17 mouse cellular contexts compared by ENCODE assay signal in the genomic region with DNA sequence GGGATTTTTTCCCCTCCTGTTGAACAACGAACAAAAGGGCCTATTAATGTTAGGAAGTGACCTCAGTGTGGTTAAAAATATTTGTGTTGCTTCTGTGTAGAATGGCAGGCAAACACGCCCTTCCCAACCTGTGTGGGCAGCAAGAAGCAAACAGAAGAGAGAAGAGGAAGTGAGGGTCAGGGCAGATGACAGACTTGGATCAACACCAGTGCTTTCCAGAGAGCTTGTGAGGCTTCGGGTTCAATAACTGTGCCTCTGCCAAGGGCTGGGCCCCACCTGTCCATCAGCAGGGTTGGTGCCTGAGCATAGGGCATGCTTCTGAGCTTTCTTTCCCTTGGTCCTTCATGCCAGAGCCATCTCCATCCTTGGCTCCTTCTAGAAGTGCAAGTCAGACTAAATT.
A peak's percentile ranks its signal among the peaks of the same experiment; 100 is the strongest.
DNase-seq lines count a peak whose midpoint lies in the region; ATAC-seq and TF ChIP-seq lines count a peak whose summit lies in the region.
"Had no signal": no experiment of that assay in that cellular context is flagged by ENCODE, and none has a peak within 500 bp of the region (broad histone marks: within the 10 kb centered on the region; RNA-seq: fewer than 3 reads in every experiment).

No protein-coding gene starts in this region.

- no peak overlapping the region for H3K9ac ChIP-seq in MEL (ENCODE audit: control insufficient read depth, low read depth, low read length, poor library complexity, severe bottlenecking)
- H3K9ac ChIP-seq in kidney, embryonic 14.5 days (ENCODE audit: low read depth, low read length): no peak overlapping the region
- H3K9ac ChIP-seq: embryonic facial prominence, embryonic 13.5 days; neural tube, embryonic 15.5 days had no signal

- TF ChIP-seq RAD21 in MEL (IDR thresholded peaks at IDR 0.05; ENCODE audit: low read depth, low read length): no peak

- DNase-seq in spleen, adult 12 weeks (ENCODE audit: low spot score): peak; percentile 9
- no peak for DNase-seq in spleen, postnatal 14 days (ENCODE audit: low spot score in 2 of 2)
- peak; percentile 29 for DNase-seq in MEL (ENCODE audit: low read depth, low spot score)
- no peak for DNase-seq in kidney, postnatal 36 days
- DNase-seq: adrenal gland, postnatal 25 days; cerebellum, adult 9-10 months; gastrocnemius, postnatal 36 days; kidney, postnatal 10 days; liver had no signal

- H3K36me3 ChIP-seq in MEL (ENCODE audit: control insufficient read depth in 1 of 2, insufficient read depth in 2 of 2, low read length in 2 of 2): no peaks in the 10 kb centered on the region
- H3K36me3 ChIP-seq in kidney, embryonic 14.5 days (ENCODE audit: control insufficient read depth, insufficient read depth, low read length): no peaks in the 10 kb centered on the region
- H3K36me3 ChIP-seq: embryonic facial prominence, embryonic 13.5 days; neural tube, embryonic 15.5 days had no signal

- H3K4me2 ChIP-seq in kidney, embryonic 14.5 days (replicated peaks; ENCODE audit: low read depth, low read length): no peak overlapping the region
- H3K4me2 ChIP-seq: embryonic facial prominence, embryonic 13.5 days; neural tube, embryonic 15.5 days had no signal

- H3K79me2 ChIP-seq in MEL (ENCODE audit: control insufficient read depth, insufficient read depth, low read length, poor library complexity): no peaks in the 10 kb centered on the region

- ATAC-seq in hematopoietic stem cell, adult 5-6 weeks (replicated peaks in 1 of 2; ENCODE audit: insufficient read depth in 1 of 2, low FRiP score in 2 of 2, low TSS enrichment in 1 of 2, low read depth in 1 of 2, poor library complexity in 2 of 2, severe bottlenecking in 2 of 2): peak; percentile 62 to 77
- ATAC-seq in neutrophil, adult 5-6 weeks (ENCODE audit: extremely low read depth, insufficient number of reproducible peaks, low FRiP score, poor library complexity, severe bottlenecking): peak; percentile 82
- no peak for ATAC-seq in kidney, embryonic 14.5 days (ENCODE audit: low FRiP score, low TSS enrichment)
- ATAC-seq: forebrain, embryonic 14.5 days; hindbrain, embryonic 16.5 days; Patski had no signal

- H3K27me3 ChIP-seq in MEL (ENCODE audit: control insufficient read depth in 1 of 2, insufficient read depth in 2 of 2, low read length in 2 of 2): no peaks in the 10 kb centered on the region; a peak in 1 of 4 replicates
- no peaks in the 10 kb centered on the region for H3K27me3 ChIP-seq in kidney, embryonic 14.5 days (ENCODE audit: control insufficient read depth, insufficient read depth, low read length)
- H3K27me3 ChIP-seq: neural tube, embryonic 15.5 days; Patski had no signal

- no peaks in the 10 kb centered on the region for H3K9me3 ChIP-seq in MEL (replicated peaks; ENCODE audit: insufficient read depth, low read length)
- H3K9me3 ChIP-seq in kidney, embryonic 14.5 days (ENCODE audit: control insufficient read depth, low read length): no peaks in the 10 kb centered on the region
- H3K9me3 ChIP-seq: embryonic facial prominence, embryonic 13.5 days; neural tube, embryonic 15.5 days had no signal

- peaks cover 0 to 3% of the 10 kb centered on the region in 2 experiments; a peak in 3 of 4 replicates for H3K4me1 ChIP-seq in MEL (ENCODE audit: control insufficient read depth in 1 of 2, insufficient read depth in 2 of 2, low read length in 2 of 2)
- no peaks in the 10 kb centered on the region for H3K4me1 ChIP-seq in kidney, embryonic 14.5 days (ENCODE audit: control insufficient read depth, insufficient read depth, low read length)
- H3K4me1 ChIP-seq: embryonic facial prominence, embryonic 13.5 days; neural tube, embryonic 15.5 days had no signal

- H3K27ac ChIP-seq in MEL (ENCODE audit: control insufficient read depth, low read depth, low read length): no peak overlapping the region
- H3K27ac ChIP-seq in kidney, embryonic 14.5 days (ENCODE audit: low read depth, low read length): no peak overlapping the region
- H3K27ac ChIP-seq: embryonic facial prominence, embryonic 13.5 days; neural tube, embryonic 15.5 days had no signal

- H3K4me3 ChIP-seq in MEL (ENCODE audit: control insufficient read depth in 1 of 2, insufficient read depth in 1 of 2, low read depth in 2 of 2, low read length in 2 of 2): no peak overlapping the region
- H3K4me3 ChIP-seq in kidney, embryonic 14.5 days (ENCODE audit: low read length): no peak overlapping the region
- H3K4me3 ChIP-seq: embryonic facial prominence, embryonic 13.5 days; neural tube, embryonic 15.5 days had no signal

- WGBS in kidney, embryonic 14.5 days: 47% methylated on average over 3 of the region's 3 CpGs

- no peak for TF ChIP-seq EP300 in MEL (IDR thresholded peaks at IDR 0.05; ENCODE audit: low read depth in 1 of 2, low read length in 2 of 2)

- no peak for TF ChIP-seq POLR2A in MEL (IDR thresholded peaks at IDR 0.05; ENCODE audit: control insufficient read depth in 1 of 2, insufficient read depth in 1 of 2, low read depth in 1 of 2, low read length in 2 of 2, poor library complexity in 1 of 2)

- TF ChIP-seq CTCF in MEL (IDR thresholded peaks at IDR 0.05 in 2 of 3, conservative IDR thresholded peaks at IDR 0.05 in 1 of 3; ENCODE audit: control insufficient read depth in 1 of 3, insufficient read depth in 1 of 3, low read depth in 2 of 3, low read length in 3 of 3, poor library complexity in 1 of 3, severe bottlenecking in 1 of 3): no peak

TF ChIP-seq in MEL, 35 proteins besides CTCF, POLR2A, EP300 and RAD21:
- TF ChIP-seq E2F4 (IDR thresholded peaks at IDR 0.05; ENCODE audit: borderline replicate concordance, low read depth, low read length): no peak
- TF ChIP-seq UBTF (IDR thresholded peaks at IDR 0.05; ENCODE audit: borderline replicate concordance, insufficient read depth, low read depth, low read length): no peak
- TF ChIP-seq TCF12 (IDR thresholded peaks at IDR 0.05; ENCODE audit: low read depth, low read length): no peak
- no peak for TF ChIP-seq MEF2A (IDR thresholded peaks at IDR 0.05; ENCODE audit: extremely low read depth, insufficient replicate concordance, low read depth, low read length, poor library complexity, severe bottlenecking)
- TF ChIP-seq GATA1 (IDR thresholded peaks at IDR 0.05; ENCODE audit: low read depth, low read length): no peak
- no peak for TF ChIP-seq MYC (IDR thresholded peaks at IDR 0.05; ENCODE audit: low read depth, low read length)
- TF ChIP-seq MXI1 (IDR thresholded peaks at IDR 0.05; ENCODE audit: low read depth, low read length): no peak
- no peak for TF ChIP-seq GABPA (IDR thresholded peaks at IDR 0.05; ENCODE audit: low read depth, low read length)
- no peak for TF ChIP-seq ZMIZ1 (IDR thresholded peaks at IDR 0.05; ENCODE audit: low read depth, low read length)
- no peak for TF ChIP-seq SMC3 (IDR thresholded peaks at IDR 0.05; ENCODE audit: low read depth, low read length)
- TF ChIP-seq JUND (IDR thresholded peaks at IDR 0.05; ENCODE audit: low read depth, low read length): no peak
- TF ChIP-seq USF1 (IDR thresholded peaks at IDR 0.05; ENCODE audit: low read depth, low read length): no peak
- TF ChIP-seq HCFC1 (IDR thresholded peaks at IDR 0.05; ENCODE audit: low read depth, low read length): no peak

Comparison
In these comparisons a context has a peak if more than half of its experiments do, and no peak if none do; other contexts are left out.
1. DNase-seq: peak in spleen, adult 12 weeks (single experiment) and MEL (single experiment); none in spleen, postnatal 14 days (0 of 2) and kidney, postnatal 36 days (0 of 2).